Mouse (Mus musculus): ENCODE results near the gene Mrps18c. TPM values are rescaled to one million over a fixed set of nuclear protein-coding genes. Genes with fewer than 3 reads are reported as not detected.
A peak's percentile ranks its signal among the peaks of the same experiment; 100 is the strongest.

The Mrps18c gene
- total and polyA plus RNA-seq, 3 experiments: 135 TPM; not detected in 1

- Histone ChIP-seq H3K36me3 (ENCODE audit: control insufficient read depth in 1 of 2, insufficient read depth in 2 of 2, low read length in 2 of 2) (no peaks in the 10 kb centered on the region), H3K9ac (ENCODE audit: control insufficient read depth, low read depth, low read length, poor library complexity, severe bottlenecking) (peak overlapping the region; percentile 47; the same call in 1 of the 2 replicates), H3K4me3 (ENCODE audit: control insufficient read depth in 1 of 2, insufficient read depth in 1 of 2, low read depth in 2 of 2, low read length in 2 of 2) (peak overlapping the region; percentile 63 to 64), H3K4me1 (ENCODE audit: control insufficient read depth in 1 of 2, insufficient read depth in 2 of 2, low read length in 2 of 2) (no peaks in the 10 kb centered on the region), H3K27ac (ENCODE audit: control insufficient read depth, low read depth, low read length) (no peak overlapping the region), H3K9me3 (replicated peaks; ENCODE audit: insufficient read depth, low read length) (no peaks in the 10 kb centered on the region), H3K79me2 (ENCODE audit: control insufficient read depth, insufficient read depth, low read length, poor library complexity) (no peaks in the 10 kb centered on the region), H3K27me3 (ENCODE audit: control insufficient read depth in 1 of 2, insufficient read depth in 2 of 2, low read length in 2 of 2) (no peaks in the 10 kb centered on the region)
- no peak for DNase-seq (ENCODE audit: low read depth, low spot score)
- TF ChIP-seq ZKSCAN1 (IDR thresholded peaks at IDR 0.05; ENCODE audit: low read depth, low read length) (no peak), MXI1 (IDR thresholded peaks at IDR 0.05; ENCODE audit: low read depth, low read length) (no peak), BHLHE40 (IDR thresholded peaks at IDR 0.05; ENCODE audit: borderline replicate concordance, low read depth, low read length) (no peak), MYB (IDR thresholded peaks at IDR 0.05; ENCODE audit: low read depth, low read length) (no peak), GATA1 (IDR thresholded peaks at IDR 0.05; ENCODE audit: low read depth, low read length) (no peak), MAZ (IDR thresholded peaks at IDR 0.05; ENCODE audit: low read depth, low read length) (no peak), NELFE (IDR thresholded peaks at IDR 0.05; ENCODE audit: low read depth, low read length) (no peak), ELF1 (IDR thresholded peaks at IDR 0.05; ENCODE audit: low read depth, low read length) (no peak), TCF12 (IDR thresholded peaks at IDR 0.05; ENCODE audit: low read depth, low read length) (no peak), JUND (IDR thresholded peaks at IDR 0.05; ENCODE audit: low read depth, low read length) (no peak), UBTF (IDR thresholded peaks at IDR 0.05; ENCODE audit: borderline replicate concordance, insufficient read depth, low read depth, low read length) (no peak), MAX (IDR thresholded peaks at IDR 0.05; ENCODE audit: low read length) (no peak), RCOR1 (IDR thresholded peaks at IDR 0.05; ENCODE audit: low read depth, low read length) (no peak), CTCF (IDR thresholded peaks at IDR 0.05 in 2 of 3, conservative IDR thresholded peaks at IDR 0.05 in 1 of 3; ENCODE audit: control insufficient read depth in 1 of 3, insufficient read depth in 1 of 3, low read depth in 2 of 3, low read length in 3 of 3, poor library complexity in 1 of 3, severe bottlenecking in 1 of 3) (no peak), E2F4 (IDR thresholded peaks at IDR 0.05; ENCODE audit: borderline replicate concordance, low read depth, low read length) (no peak), MEF2A (IDR thresholded peaks at IDR 0.05; ENCODE audit: extremely low read depth, insufficient replicate concordance, low read depth, low read length, poor library complexity, severe bottlenecking) (no peak), NRF1 (IDR thresholded peaks at IDR 0.05; ENCODE audit: insufficient read depth, low read depth, low read length, poor library complexity, severe bottlenecking) (no peak)
These were observed 48.1 kb downstream of the Mrps18c start for GRCm38 (mm10) chr5:100846599-100846920.

- no peaks in the 10 kb centered on the region for H3K79me2 ChIP-seq (ENCODE audit: control insufficient read depth, insufficient read depth, low read length, poor library complexity)
- TF ChIP-seq ZNF384 (IDR thresholded peaks at IDR 0.05; ENCODE audit: low read depth, low read length) (peak; percentile 79), MXI1 (IDR thresholded peaks at IDR 0.05; ENCODE audit: low read depth, low read length) (no peak), CHD2 (IDR thresholded peaks at IDR 0.05; ENCODE audit: low read length) (no peak), CTCF (IDR thresholded peaks at IDR 0.05 in 2 of 3, conservative IDR thresholded peaks at IDR 0.05 in 1 of 3; ENCODE audit: control insufficient read depth in 1 of 3, insufficient read depth in 1 of 3, low read depth in 2 of 3, low read length in 3 of 3, poor library complexity in 1 of 3, severe bottlenecking in 1 of 3) (no peak)
- no peaks in the 10 kb centered on the region for H3K9me3 ChIP-seq (replicated peaks; ENCODE audit: insufficient read depth, low read length)
- H3K27me3 ChIP-seq (ENCODE audit: control insufficient read depth in 1 of 2, insufficient read depth in 2 of 2, low read length in 2 of 2): 0 out of 4 replicates have a peak, but pooled peaks cover 0 to 3% of the 10 kb centered on the region in 2 experiments
- no peaks in the 10 kb centered on the region for H3K4me1 ChIP-seq (ENCODE audit: control insufficient read depth in 1 of 2, insufficient read depth in 2 of 2, low read length in 2 of 2)
- peak; percentile 27 for DNase-seq (ENCODE audit: low read depth, low spot score)
- no peak overlapping the region for H3K27ac ChIP-seq (ENCODE audit: control insufficient read depth, low read depth, low read length)
- no peak overlapping the region; the same call in 1 of the 2 replicates for H3K9ac ChIP-seq (ENCODE audit: control insufficient read depth, low read depth, low read length, poor library complexity, severe bottlenecking)
- H3K36me3 ChIP-seq (ENCODE audit: control insufficient read depth in 1 of 2, insufficient read depth in 2 of 2, low read length in 2 of 2): no peaks in the 10 kb centered on the region
- H3K4me3 ChIP-seq (ENCODE audit: control insufficient read depth in 1 of 2, insufficient read depth in 1 of 2, low read depth in 2 of 2, low read length in 2 of 2): no peak overlapping the region; a peak in 2 of 4 replicates
These were observed 48.7 kb downstream of the Mrps18c start for GRCm38 (mm10) chr5:100847143-100847542.

All from MEL (cell line).